Mouse (Mus musculus) right cerebral cortex, adult 2 months (tissue): ENCODE results near the gene Shd.

Experiments used
- DNase-seq, 2 experiments: peaks; one replicate each; pipeline ENCODE4 v3.0.0; 2021 to 2022; ENCODE audit warnings: low spot score in 2 of 2

Shd gene

DNA sequence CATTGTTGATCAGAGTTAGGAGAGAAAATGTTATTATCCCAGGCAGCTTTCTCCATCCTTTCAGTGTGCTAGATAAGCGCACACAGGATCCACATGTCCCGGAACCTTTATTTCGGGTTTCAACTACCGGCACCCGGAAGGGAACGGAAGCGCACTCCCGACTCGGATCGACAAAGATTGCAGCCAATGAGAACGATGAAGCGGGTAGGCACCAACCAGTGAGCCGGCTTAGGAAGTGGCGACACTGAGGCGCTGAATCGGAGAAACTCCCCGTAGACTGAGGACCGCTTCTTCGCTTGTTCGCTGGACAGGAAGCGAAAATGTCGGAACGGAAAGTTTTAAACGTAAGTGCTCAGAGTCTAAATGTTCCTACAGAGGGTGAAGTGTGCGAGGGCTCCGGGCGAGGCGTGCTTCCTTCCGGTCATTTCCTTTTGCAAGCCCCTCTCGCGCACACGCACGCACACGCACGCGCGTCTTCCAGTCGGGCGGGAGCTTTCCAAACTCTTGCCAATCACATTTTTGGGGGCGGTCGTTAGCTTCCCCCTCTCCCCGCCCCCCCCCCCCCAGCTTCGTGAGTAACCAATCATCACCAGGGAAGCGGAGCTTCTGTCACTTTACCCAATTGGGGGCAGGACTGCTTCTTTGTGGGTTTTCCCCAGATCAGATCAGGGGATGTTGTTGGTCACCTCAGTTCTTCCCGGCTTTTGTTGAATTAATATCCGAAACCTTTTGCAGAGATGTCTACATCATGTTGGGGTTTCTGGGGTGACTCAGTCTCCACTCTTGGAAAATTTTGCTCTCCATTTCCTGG, 11.1 kb upstream of the Shd start, which contains the start of gene Yju2:
Yju2 (plus strand) TSS at position 182 of the 811 bp plus-strand sequence.
- peak; percentile 96 to 97 for DNase-seq

GRCm38 (mm10) chr17:55959946-55960740, 10.1 kb upstream of the Shd start:
- no peak for DNase-seq

- no peak for DNase-seq
Observed at GRCm38 (mm10) chr17:55960791-55961190, 9.5 kb upstream of the Shd start.

DNA sequence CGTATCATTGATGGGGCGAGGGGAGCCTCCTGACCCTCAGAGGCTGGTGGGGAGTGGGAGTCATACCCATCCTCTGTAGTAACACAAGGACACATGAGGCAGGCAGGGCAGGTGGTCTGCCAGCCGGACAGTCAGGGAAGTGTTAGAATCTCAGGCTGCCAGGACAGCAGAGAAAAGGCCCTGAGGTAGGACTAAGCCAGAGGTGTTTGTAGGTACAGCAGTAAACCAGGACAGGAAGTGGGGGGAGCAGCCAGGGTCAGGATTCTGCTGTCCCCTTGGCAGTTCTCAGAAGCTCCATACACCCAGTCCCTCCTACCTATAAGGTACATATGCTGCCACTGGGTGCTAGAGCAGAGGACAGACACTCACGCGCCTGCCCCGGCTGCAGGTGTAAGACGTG, 8.6 kb upstream of the Shd start:
- no peak for DNase-seq

DNA sequence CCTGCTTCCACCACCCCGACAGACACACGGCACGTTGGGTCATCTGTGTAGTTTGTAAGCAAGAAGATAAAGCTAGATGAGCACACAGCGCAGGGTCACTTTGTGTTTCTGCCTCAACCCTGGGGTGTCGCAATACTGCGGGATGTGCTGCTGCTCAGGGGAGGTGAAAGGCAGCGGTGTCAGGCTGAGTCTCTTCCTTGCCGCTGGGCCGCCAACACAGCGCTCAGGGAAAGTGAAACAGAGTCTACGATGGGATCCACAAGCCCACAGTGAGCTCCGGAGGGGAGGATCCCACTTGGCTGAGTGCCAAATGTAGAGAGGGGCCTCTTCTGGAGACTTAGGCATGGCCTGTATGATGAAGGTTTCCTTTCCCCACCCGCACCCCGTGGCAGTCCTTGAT, 7.1 kb upstream of the Shd start:
- peak in 1 of 2 experiments; percentile 0 for DNase-seq

GRCm38 (mm10) chr17:55964496-55964895, 5.8 kb upstream of the Shd start:
- DNase-seq, result no peak

DNA sequence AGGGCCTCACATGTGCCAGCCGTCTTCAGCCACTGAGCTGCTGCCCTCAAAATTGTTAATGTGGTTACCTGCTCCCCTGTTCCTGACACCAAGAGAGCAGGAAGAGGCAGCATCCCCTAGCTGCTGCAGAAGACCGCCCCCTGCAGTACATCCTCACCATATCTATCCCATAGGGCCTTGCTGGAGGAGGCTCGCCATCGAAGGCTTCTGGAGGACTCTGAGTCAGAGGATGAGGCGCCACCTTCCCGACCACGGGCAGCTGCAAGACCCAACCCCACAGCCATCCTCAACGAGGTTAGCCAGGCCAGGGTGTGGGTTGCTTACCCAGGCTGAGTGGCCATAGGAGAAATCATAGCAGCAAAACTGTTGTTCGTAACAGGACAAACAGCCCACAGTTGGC, 5.3 kb upstream of the Shd start:
- no peak for DNase-seq

DNA sequence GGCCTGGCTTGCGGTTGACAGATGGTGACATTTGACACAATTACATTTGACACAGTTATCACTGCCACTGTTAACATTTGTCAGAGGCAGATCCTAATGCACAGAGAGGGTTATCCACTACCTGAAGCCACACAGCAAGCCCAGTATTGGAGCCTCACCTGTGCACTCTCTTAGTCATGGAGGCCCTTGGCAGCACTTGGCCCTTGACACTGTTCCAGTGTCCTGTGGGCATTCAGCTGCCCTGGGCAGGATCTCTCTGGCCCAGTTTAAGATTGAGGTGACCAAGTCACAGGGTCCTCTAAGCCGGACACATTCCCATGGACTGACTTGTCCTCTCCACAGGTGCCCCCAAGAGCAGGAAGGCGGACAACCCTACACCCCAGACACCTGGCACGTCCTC, 3.1 kb upstream of the Shd start:
- DNase-seq, result no peak

- no peak for DNase-seq
Observed at GRCm38 (mm10) chr17:55968210-55968609, 2.1 kb upstream of the Shd start.

DNA sequence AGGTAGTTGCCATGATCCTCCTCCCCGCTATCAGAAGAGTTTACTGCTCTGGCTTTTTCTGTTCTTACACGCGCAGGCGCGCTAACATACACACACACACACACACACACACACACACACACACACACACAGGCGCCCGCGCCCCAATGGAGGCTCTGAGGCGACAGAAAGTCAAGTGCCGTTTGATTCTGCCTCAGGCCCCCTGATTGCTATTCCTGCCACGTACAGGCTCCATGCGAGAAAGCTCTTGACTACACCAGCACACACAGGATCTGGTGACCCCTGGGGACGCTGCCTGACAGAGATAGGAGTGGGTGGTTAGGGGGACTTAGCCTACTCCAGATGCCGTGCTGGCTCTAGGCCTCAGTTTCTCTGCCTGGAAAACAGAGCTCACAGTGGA, 707 bp upstream of the Shd start:
- peak in 1 of 2 experiments; percentile 43 for DNase-seq

DNA sequence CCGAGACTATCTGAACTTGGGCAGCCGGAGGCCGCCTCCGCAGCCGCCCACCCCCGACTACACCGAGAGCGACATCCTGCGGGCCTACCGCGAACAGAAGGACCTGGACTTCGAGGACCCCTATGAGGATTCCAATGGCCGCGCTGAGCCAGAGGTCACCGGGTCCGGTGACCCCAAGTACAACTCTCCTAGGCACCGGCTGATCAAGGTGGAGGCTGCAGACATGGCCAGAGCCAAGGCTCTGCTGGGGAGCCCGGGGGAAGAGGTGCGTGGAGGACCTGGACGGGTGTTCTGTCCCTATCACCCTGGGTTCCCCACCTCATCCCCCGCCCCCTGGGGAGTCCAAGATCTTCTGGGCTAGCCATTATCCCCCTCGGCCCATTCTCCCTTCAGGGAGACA, 1.2 kb downstream of the Shd start:
- no peak for DNase-seq

DNA sequence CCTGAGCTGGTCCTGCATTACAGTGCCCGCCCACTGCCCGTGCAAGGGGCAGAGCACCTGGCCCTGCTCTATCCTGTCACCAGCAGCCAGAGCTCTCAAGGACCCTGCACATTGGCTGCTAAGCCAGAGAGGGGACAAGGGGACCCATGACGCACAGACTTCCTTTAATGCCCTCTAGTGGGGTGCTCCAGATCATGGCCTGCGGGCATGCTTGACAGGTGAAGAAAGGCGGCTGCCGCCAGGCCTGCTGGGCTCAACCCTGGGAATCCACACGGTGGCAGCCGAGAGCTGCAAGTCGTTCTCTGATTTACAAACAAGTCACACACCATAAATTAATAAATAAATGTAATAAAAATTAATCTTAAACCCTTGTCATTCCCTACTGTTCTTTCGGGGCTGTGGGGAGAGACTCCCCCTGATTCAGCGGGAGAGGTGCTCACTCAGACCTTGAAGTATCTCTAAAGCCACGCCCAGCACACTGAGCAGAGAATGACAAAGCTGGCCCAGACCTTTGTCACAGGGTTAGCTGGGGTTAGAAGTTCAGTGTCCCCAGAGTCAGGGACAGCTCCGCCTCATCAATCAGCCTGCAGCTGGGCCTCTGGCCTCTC, 6.1 kb downstream of the Shd start:
- peak; percentile 81 to 85 for DNase-seq

- DNase-seq, result no peak
Observed at GRCm38 (mm10) chr17:55977301-55977700, 7.0 kb downstream of the Shd start.

GRCm38 (mm10) chr17:55986030-55986961, 16.0 kb downstream of the Shd start, which contains the start of gene Fsd1:
Fsd1 (plus strand) TSS chr17:55986509.
- peak; percentile 85 to 91 for DNase-seq

DNA sequence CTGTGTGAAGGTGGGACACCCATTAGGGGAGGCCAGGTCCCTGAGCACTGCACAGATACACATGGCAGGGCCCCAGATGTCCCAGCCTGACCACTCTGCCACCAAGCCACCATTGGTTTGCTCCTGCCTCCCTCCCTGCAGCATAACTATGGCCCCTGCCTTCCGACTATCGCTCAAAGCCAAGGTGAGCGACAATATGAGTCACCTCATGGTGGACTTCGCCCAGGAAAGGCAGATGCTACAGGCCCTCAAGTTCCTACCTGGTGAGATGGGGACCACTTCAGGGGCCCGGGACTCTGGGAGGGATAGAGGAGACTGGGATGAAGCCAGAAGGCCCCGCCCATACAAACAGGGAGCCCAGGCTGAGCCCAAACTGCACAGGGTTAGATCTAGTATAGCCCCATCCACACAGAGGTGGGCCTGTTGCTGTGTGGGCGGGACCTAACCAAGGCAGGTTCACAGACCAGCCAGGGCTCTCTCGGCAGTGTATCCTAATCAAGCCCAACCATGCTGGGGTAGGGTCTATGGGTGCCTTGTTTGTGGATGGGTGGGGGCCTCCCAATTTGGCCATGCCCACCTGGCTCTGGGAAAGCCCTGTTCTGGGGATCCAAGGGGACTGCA, 20.1 kb downstream of the Shd start:
- no peak for DNase-seq

DNA sequence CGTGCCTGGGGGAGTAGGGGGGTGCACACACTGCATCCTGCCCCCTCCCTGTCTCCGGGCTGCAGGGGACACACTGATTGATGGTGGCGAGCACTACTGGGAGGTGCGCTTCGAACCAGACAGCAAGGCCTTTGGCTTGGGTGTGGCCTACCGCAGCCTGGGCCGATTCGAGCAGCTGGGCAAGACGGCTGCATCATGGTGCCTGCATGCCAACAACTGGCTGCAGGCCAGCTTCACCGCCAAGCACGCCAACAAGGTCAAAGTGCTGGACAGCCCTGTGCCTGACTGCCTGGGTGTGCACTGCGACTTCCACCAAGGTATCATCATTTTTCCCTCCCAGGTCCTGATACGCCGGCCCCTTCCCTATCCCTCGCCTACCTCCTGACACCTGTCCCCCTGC, 25.7 kb downstream of the Shd start:
- DNase-seq, result no peak

DNA sequence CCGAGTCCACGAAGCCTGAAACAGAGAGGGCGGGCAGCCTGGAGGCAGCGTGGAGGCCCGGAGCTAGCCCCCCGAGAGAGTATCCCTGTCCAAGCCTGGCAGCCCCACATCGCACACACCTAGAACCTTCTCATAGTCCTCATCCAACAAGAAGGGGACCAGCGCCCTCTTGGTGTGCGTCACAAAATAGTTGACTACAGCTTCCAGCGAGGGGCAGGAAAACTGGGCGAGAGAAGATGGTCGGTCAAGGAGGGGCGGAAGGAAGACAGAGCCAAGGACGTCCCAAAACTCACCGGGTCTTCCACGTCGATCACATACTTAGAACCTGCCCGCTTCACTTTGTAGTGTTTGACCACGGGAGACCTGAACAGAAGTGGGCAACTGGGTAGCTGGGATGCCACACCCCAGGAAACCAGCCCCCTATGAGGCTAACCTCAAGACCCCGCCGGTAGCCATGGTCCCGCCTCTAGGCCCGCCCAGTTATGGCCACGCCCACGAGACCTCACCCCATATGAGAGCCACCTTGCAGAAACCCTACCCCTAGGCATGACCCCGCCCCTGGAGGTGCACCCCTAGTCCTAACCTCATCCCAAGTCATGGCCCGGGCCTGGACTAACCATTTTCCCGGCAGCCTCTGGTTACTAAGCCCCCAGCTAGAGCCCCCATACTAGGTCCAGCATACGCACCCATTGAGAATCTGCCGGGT, 29.7 kb downstream of the Shd start:
- DNase-seq, result no peak

DNA sequence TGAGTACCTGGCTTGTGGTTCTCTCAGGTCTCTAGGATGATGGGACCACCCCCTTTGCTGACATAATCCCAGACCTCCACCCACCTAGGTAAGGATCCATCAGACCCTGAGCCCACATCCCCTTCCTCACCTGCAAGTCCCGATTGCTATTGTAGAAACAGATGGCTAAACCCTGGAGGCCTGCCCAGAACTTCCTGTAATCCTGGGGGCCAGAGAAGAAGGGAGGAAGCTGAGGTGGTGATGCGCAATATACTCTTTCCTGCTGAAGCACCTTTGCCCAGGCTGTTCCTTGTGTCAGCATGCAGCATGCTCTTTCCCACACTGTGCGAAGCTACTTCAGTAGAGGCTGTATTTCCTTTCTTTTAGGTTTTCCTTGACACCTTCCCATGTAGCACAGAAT, 32.7 kb downstream of the Shd start:
- no peak for DNase-seq

GRCm38 (mm10) chr17:56005415-56006061, 35.3 kb downstream of the Shd start, which contains the start of the genes Stap2 and Mpnd:
Stap2 (minus strand) TSS chr17:56005584.
Mpnd (plus strand) TSS chr17:56005711.
- DNase-seq, result no peak

DNA sequence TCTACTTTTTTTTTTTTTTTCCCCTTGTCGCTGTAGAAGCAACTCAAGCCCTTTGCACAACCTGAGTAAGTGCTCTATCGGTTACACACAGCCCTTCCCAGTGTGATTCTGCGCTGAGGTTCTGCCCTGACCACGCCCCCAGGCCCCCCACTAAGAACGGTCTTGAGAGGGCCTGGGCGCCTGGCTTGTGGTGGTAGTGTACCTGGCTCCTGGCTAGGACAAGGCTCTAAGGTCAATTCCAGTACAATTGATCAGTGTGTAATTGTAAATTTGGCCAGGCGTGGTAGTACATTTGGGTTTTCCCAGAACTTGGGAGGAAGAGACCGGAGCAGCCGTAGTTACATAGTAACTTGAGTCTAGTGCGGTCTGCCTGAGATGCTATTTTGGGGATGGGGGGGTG, 36.7 kb downstream of the Shd start:
- DNase-seq, result no peak
